Mouse (Mus musculus) cortical plate, adult 2 months (tissue): ENCODE data around the gene Vwce.

ENCODE experiments used
- CTCF ChIP-seq: fragments of 200-500 bp; IDR thresholded peaks from 2 replicates; pipeline ENCODE4 v1.5.1; 2011; ENCODE audit warnings: mild to moderate bottlenecking, control low read depth, low read length; ENCODE audit not compliant: insufficient read depth; ENCODE audit errors: extremely low read depth
- POLR2A ChIP-seq: fragments of 200-500 bp; IDR thresholded peaks from 2 replicates; pipeline ENCODE4 v1.6.1; 2011; ENCODE audit warnings: mild to moderate bottlenecking, low read length, control low read depth; ENCODE audit not compliant: insufficient read depth; ENCODE audit errors: extremely low read depth

DNA sequence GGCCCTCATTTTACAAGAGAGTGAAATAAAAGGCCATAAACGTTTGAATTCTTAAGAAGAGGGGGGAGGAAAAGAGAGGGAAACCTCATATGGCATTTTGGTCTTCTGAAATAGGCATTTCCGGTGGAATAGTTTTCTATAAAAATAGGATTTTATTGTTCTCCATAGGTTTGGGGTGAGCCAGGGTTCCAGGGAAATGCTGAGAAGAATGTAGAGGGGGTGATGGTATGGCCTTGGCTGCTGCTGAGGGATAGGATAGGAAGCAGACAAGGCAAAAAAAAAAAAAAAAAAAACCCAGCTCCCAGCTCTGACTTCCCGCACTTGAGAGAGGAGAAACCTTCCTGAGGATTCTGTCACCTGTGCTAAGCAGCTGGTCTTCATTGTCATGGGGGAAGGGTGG lies 22.0 kb downstream of the Vwce start:
- TF ChIP-seq CTCF, result no peak
- TF ChIP-seq POLR2A, result no peak
